Comparison of ENCODE assay signal across 8 mouse cellular contexts in genomic region chr2:174295900-174296465, GRCm38 (mm10). TPM values are rescaled to one million over a fixed set of nuclear protein-coding genes. Genes with fewer than 3 reads are reported as not detected.
DNase-seq lines count a peak whose midpoint lies in the region; ATAC-seq and TF ChIP-seq lines count a peak whose summit lies in the region.

No protein-coding gene starts in this region.

- 49% methylated on average over 29 of the region's 29 CpGs for WGBS in kidney, postnatal 0 days
- WGBS in intestine, embryonic 15.5 days = 57% methylated on average over 29 of the region's 29 CpGs
- 57% methylated on average over 29 of the region's 29 CpGs for WGBS in neural tube, embryonic 12.5 days

- H3K27ac ChIP-seq in kidney, postnatal 0 days = no peak overlapping the region
- peak overlapping the region; percentile 19; the same call in 1 of the 2 replicates for H3K27ac ChIP-seq in intestine, embryonic 15.5 days
- H3K27ac ChIP-seq in neural tube, embryonic 12.5 days = 0 out of 2 replicates have a peak overlapping the region, but pooled peaks have one; percentile 4

- peak overlapping the region; percentile 62 for H3K4me2 ChIP-seq in kidney, postnatal 0 days (ENCODE audit: low read length)
- peak overlapping the region; percentile 70 for H3K4me2 ChIP-seq in intestine, embryonic 15.5 days (replicated peaks)
- H3K4me2 ChIP-seq in neural tube, embryonic 12.5 days (replicated peaks) = peak overlapping the region; percentile 66

- no peak for DNase-seq in kidney, postnatal 0 days (ENCODE audit: low spot score)
- DNase-seq in kidney, adult 11 months = no peak
- peak; percentile 60 for DNase-seq in embryo, embryonic 10 days (ENCODE audit: low spot score)
- no peak for DNase-seq in left cerebral cortex, postnatal 25 days (ENCODE audit: low spot score in 2 of 2)
- no peak for DNase-seq in gastrocnemius, postnatal 14 days

- H3K27me3 ChIP-seq in kidney, postnatal 0 days (ENCODE audit: insufficient read depth, low read length) = peaks cover 15% of the 10 kb centered on the region
- H3K27me3 ChIP-seq in intestine, embryonic 15.5 days (replicated peaks) = peaks cover 31% of the 10 kb centered on the region
- peaks cover 30% of the 10 kb centered on the region for H3K27me3 ChIP-seq in neural tube, embryonic 12.5 days (replicated peaks)

- H3K9ac ChIP-seq in kidney, postnatal 0 days (ENCODE audit: low read depth, low read length) = no peak overlapping the region
- no peak overlapping the region for H3K9ac ChIP-seq in intestine, embryonic 15.5 days
- H3K9ac ChIP-seq in neural tube, embryonic 12.5 days = peak overlapping the region; percentile 35; the same call in 1 of the 2 replicates

- H3K36me3 ChIP-seq in kidney, postnatal 0 days (ENCODE audit: insufficient read depth, low read length) = no peaks in the 10 kb centered on the region
- H3K36me3 ChIP-seq in intestine, embryonic 15.5 days = peaks cover 15% of the 10 kb centered on the region
- H3K36me3 ChIP-seq in neural tube, embryonic 12.5 days = peaks cover 3% of the 10 kb centered on the region; the same call in 1 of the 2 replicates

- ATAC-seq in kidney, postnatal 0 days (replicated peaks; ENCODE audit: low FRiP score, low read depth) = no peak
- ATAC-seq in intestine, embryonic 15.5 days = peak; percentile 13
- peak; percentile 10; the same call in 1 of the 2 replicates for ATAC-seq in neural tube, embryonic 12.5 days (ENCODE audit: low FRiP score, low read depth)
- ATAC-seq in CD4-positive, CD25-positive, alpha-beta regulatory T cell, adult 4 months = no peak

- intact Hi-C loops in left cerebral cortex, postnatal 25 days (cut with DNase I) = loop anchor here (2.0 to 5.0 kb wide), 2 partner anchors 219 to 709 kb away; partner anchors contain the start of gene Stx16
- intact Hi-C loops in gastrocnemius, postnatal 14 days (cut with DNase I; ENCODE audit: low total_unique reads) = loop anchor here (5.0 kb wide), 1 partner anchor 719 kb away; the partner anchor contains the start of gene Ankrd60

- no peak for TF ChIP-seq CTCF in kidney, postnatal 0 days (IDR thresholded peaks at IDR 0.05; ENCODE audit: low read depth)

- peaks cover 30% of the 10 kb centered on the region for H3K9me3 ChIP-seq in kidney, postnatal 0 days (replicated peaks; ENCODE audit: low read length)
- H3K9me3 ChIP-seq in intestine, embryonic 15.5 days = peaks cover 24% of the 10 kb centered on the region
- H3K9me3 ChIP-seq in neural tube, embryonic 12.5 days = peaks cover 69% of the 10 kb centered on the region

- peaks cover 6% of the 10 kb centered on the region; the same call in 1 of the 2 replicates for H3K4me1 ChIP-seq in kidney, postnatal 0 days (replicated peaks; ENCODE audit: insufficient read depth, low read length)
- H3K4me1 ChIP-seq in intestine, embryonic 15.5 days (replicated peaks) = peaks cover 26% of the 10 kb centered on the region
- H3K4me1 ChIP-seq in neural tube, embryonic 12.5 days = peaks cover 33% of the 10 kb centered on the region

- H3K4me3 ChIP-seq in kidney, postnatal 0 days (replicated peaks; ENCODE audit: low read depth, low read length) = peak overlapping the region; percentile 52
- H3K4me3 ChIP-seq in intestine, embryonic 15.5 days (replicated peaks) = peak overlapping the region; percentile 58
- peak overlapping the region; percentile 60 for H3K4me3 ChIP-seq in neural tube, embryonic 12.5 days

RNA-seq across cellular contexts. Expression of gene Gnas, which starts 11.9 kb away (rescaled TPM):
- 1,338 and 1,363 TPM in 2 replicates for polyA plus RNA-seq in kidney, postnatal 0 days (2015; fragmentation: Nextera tagmentation; extraction: Ambion mirVana)
- 1,496 and 1,641 TPM in 2 replicates for polyA plus RNA-seq in intestine, embryonic 15.5 days (2015; fragmentation: Nextera tagmentation; extraction: Ambion mirVana)
- 1,608 and 1,653 TPM in 2 replicates for polyA plus RNA-seq in neural tube, embryonic 12.5 days (2016; fragmentation: Nextera tagmentation; extraction: Ambion mirVana)
- polyA plus RNA-seq in CD4-positive, CD25-positive, alpha-beta regulatory T cell, adult 4 months (2017; shearing (Covaris generic)) = 100 to 1,000 TPM in 1 of 2 experiments, 10 to 100 TPM in 1; 96.1 to 130 TPM
- 1,000 to 10,000 TPM; 1,712 to 1,744 TPM for total RNA-seq in left cerebral cortex, postnatal 25 days (2021)
- total RNA-seq in gastrocnemius, postnatal 14 days (2021) = 1,000 to 10,000 TPM; 1,660 to 1,705 TPM

RNA-seq across cellular contexts. Expression of gene Gm20721, which starts 50.5 kb away (rescaled TPM):
- polyA plus RNA-seq in kidney, postnatal 0 days (2015; fragmentation: Nextera tagmentation; extraction: Ambion mirVana) = 8.6 and 11.1 TPM in 2 replicates
- 29.6 and 40.8 TPM in 2 replicates for polyA plus RNA-seq in intestine, embryonic 15.5 days (2015; fragmentation: Nextera tagmentation; extraction: Ambion mirVana)
- polyA plus RNA-seq in neural tube, embryonic 12.5 days (2016; fragmentation: Nextera tagmentation; extraction: Ambion mirVana) = 11.6 and 20.7 TPM in 2 replicates
- 1 to 10 TPM; 1.6 to 2.3 TPM for polyA plus RNA-seq in CD4-positive, CD25-positive, alpha-beta regulatory T cell, adult 4 months (2017; shearing (Covaris generic))
- total RNA-seq in left cerebral cortex, postnatal 25 days (2021) = 1 to 10 TPM; 2.2 to 3.0 TPM
- total RNA-seq in gastrocnemius, postnatal 14 days (2021) = 1 to 10 TPM; 3.1 to 3.2 TPM

Comparison
In these comparisons a context has a peak if more than half of its experiments do, and no peak if none do; other contexts are left out.
1. ATAC-seq: peak in intestine, embryonic 15.5 days (single experiment) and neural tube, embryonic 12.5 days (single experiment); none in kidney, postnatal 0 days (single experiment) and CD4-positive, CD25-positive, alpha-beta regulatory T cell, adult 4 months (single experiment).
2. RNA of gene Gnas, which starts 11.9 kb away (polyA plus RNA-seq): 1,608 to 1,653 TPM in neural tube, embryonic 12.5 days, 1,496 to 1,641 TPM in intestine, embryonic 15.5 days and 1,338 to 1,363 TPM in kidney, postnatal 0 days; 96.1 to 130 TPM in CD4-positive, CD25-positive, alpha-beta regulatory T cell, adult 4 months; every median in the first group is over 10 times any median in the second.
3. Peak in every context shown above with its lines, with median percentiles within 50 percentile points of each other: H3K4me2 ChIP-seq and H3K4me3 ChIP-seq.